Mouse (Mus musculus) stomach, postnatal 0 days (tissue): Measurements from ENCODE around the gene Chd9. TPM values are rescaled to one million over a fixed set of nuclear protein-coding genes. Genes with fewer than 3 reads are reported as not detected.

ENCODE experiments used
- ATAC-seq: fragments of 200-750 bp; cut with Nextera tagmentation; 2 replicates; pipeline ENCODE4 v1.8.0; 2017; ENCODE audit not compliant: low FRiP score, low TSS enrichment
- DNase-seq: peaks from one replicate; pipeline ENCODE4 v3.0.0-alpha.2; 2016; ENCODE audit warnings: low spot score
- H3K27ac ChIP-seq: fragments of 300-500 bp; sonication (generic); replicated peaks from 2 replicates; pipeline ENCODE4 v1.5.1; 2014; ENCODE audit warnings: mild to moderate bottlenecking, control low read depth
- H3K27me3 ChIP-seq: fragments of 300-500 bp; sonication (generic); 2 replicates; pipeline ENCODE4 v1.6.1; 2014; ENCODE audit warnings: low read length; ENCODE audit not compliant: control insufficient read depth, insufficient read depth
- H3K36me3 ChIP-seq: fragments of 300-500 bp; sonication (generic); 2 replicates; pipeline ENCODE4 v1.6.1; 2014; ENCODE audit warnings: low read length, mixed read lengths; ENCODE audit not compliant: control insufficient read depth, insufficient read depth
- H3K4me1 ChIP-seq: fragments of 300-500 bp; sonication (generic); replicated peaks from 2 replicates; pipeline ENCODE4 v1.6.1; 2014; ENCODE audit warnings: antibody characterized with exemption; ENCODE audit not compliant: control insufficient read depth, insufficient read depth
- H3K4me2 ChIP-seq: fragments of 300-500 bp; sonication (generic); replicated peaks from 2 replicates; pipeline ENCODE4 v1.6.1; 2014; ENCODE audit warnings: low read depth, mild to moderate bottlenecking, control low read depth, moderate library complexity
- H3K4me3 ChIP-seq: fragments of 300-500 bp; sonication (generic); 2 replicates; pipeline ENCODE4 v1.5.1; 2014; ENCODE audit warnings: low read depth, low read length, control low read depth
- H3K9ac ChIP-seq: fragments of 300-500 bp; sonication (generic); 2 replicates; pipeline ENCODE4 v1.6.1; 2014; ENCODE audit warnings: mild to moderate bottlenecking, low read length, control low read depth, mixed read lengths
- H3K9me3 ChIP-seq: fragments of 300-500 bp; sonication (generic); 2 replicates; pipeline ENCODE4 v1.6.1; 2016; ENCODE audit warnings: low read length; ENCODE audit not compliant: control insufficient read depth
- CTCF ChIP-seq: IDR thresholded peaks from 2 replicates; pipeline ENCODE4 v1.5.1; 2016; ENCODE audit warnings: antibody characterized with exemption, low read depth, mild to moderate bottlenecking, moderate library complexity
- EP300 ChIP-seq: optimal IDR thresholded peaks from 2 replicates; pipeline ENCODE3; 2016; ENCODE audit warnings: antibody characterized with exemption
- WGBS: fragments of 180-500 bp; shearing (Covaris S2); extraction: QIAGEN DNeasy Blood & Tissue Kit; methylation state at CpG from one replicate; pipeline ENCODE4 v1.1.7; 2014; 5-methylcytosine and 5-hydroxymethylcytosine counted together
- polyA plus RNA-seq: library from polyadenylated mRNA; unstranded; fragments of >200 nt; fragmentation: Nextera tagmentation; extraction: Ambion mirVana; gene quantifications from 2 replicates; pipeline ENCODE4 v1.2.1, GENCODE M21; 2015

Chd9 gene
- polyA plus RNA-seq, 1 experiment from 2014 or later, result 131 TPM

GRCm38 (mm10) chr8:90813602-90814320 lies 14.4 kb upstream of the Chd9 start:
- H3K4me2 ChIP-seq, result no peak overlapping the region
- H3K4me3 ChIP-seq, result no peak overlapping the region
- no peaks in the 10 kb centered on the region for H3K9me3 ChIP-seq
- ATAC-seq, result no peak
- TF ChIP-seq EP300 (no peak), CTCF (peak; percentile 51)
- no peak overlapping the region for H3K27ac ChIP-seq
- no peak overlapping the region for H3K9ac ChIP-seq
- H3K27me3 ChIP-seq, result no peaks in the 10 kb centered on the region
- DNase-seq, result no peak
- no peaks in the 10 kb centered on the region for H3K36me3 ChIP-seq
- H3K4me1 ChIP-seq, result no peaks in the 10 kb centered on the region
- WGBS, result 90% methylated on average over 10 of the region's 10 CpGs

- Histone ChIP-seq H3K27ac (no peak overlapping the region), H3K4me2 (no peak overlapping the region), H3K36me3 (no peaks in the 10 kb centered on the region), H3K9ac (no peak overlapping the region), H3K9me3 (no peaks in the 10 kb centered on the region), H3K4me1 (no peaks in the 10 kb centered on the region), H3K27me3 (no peaks in the 10 kb centered on the region), H3K4me3 (no peak overlapping the region)
- WGBS, result 72% methylated on average over 23 of the region's 23 CpGs
- no peak for DNase-seq
- TF ChIP-seq CTCF (no peak), EP300 (no peak)
- no peak for ATAC-seq
These were observed 11.9 kb upstream of the Chd9 start for GRCm38 (mm10) chr8:90816061-90816882.

DNA sequence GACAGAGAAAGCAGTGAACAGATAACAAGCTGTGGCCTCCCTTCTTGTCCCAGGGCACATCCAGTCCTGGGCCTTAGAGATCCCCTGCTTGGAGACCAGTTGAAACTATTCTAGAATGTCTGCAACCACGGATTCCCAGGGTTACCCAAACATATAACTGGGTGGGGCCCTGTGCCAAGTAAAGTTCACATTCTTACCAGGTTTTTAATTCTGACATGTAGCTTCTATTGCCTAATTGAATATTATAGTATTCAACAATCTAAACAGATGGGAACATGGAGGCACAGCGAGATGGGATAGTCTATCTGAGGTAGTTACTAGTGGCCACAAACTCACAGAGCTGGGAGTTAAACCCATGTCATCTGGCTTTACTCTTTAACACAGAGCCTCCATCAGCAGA lies 10.9 kb upstream of the Chd9 start, which contains the start of gene Gm19935:
Gene Gm19935, minus strand, starts transcription at position 101 of the 400 bp plus-strand sequence.
- Histone ChIP-seq H3K4me3 (no peak within 1 kb of the TSS), H3K4me2 (no peak within 1 kb of the TSS), H3K9me3 (no peaks in the 10 kb centered on the region), H3K4me1 (no peaks in the 10 kb centered on the region), H3K9ac (no peak within 1 kb of the TSS), H3K27ac (no peak within 1 kb of the TSS), H3K36me3 (no peaks in the 10 kb centered on the region), H3K27me3 (no peaks in the 10 kb centered on the region)
- no peak for DNase-seq
- 63% methylated on average over 2 of the region's 2 CpGs for WGBS
- ATAC-seq, result no peak
- TF ChIP-seq CTCF, result no peak
- no peak for TF ChIP-seq EP300

DNA sequence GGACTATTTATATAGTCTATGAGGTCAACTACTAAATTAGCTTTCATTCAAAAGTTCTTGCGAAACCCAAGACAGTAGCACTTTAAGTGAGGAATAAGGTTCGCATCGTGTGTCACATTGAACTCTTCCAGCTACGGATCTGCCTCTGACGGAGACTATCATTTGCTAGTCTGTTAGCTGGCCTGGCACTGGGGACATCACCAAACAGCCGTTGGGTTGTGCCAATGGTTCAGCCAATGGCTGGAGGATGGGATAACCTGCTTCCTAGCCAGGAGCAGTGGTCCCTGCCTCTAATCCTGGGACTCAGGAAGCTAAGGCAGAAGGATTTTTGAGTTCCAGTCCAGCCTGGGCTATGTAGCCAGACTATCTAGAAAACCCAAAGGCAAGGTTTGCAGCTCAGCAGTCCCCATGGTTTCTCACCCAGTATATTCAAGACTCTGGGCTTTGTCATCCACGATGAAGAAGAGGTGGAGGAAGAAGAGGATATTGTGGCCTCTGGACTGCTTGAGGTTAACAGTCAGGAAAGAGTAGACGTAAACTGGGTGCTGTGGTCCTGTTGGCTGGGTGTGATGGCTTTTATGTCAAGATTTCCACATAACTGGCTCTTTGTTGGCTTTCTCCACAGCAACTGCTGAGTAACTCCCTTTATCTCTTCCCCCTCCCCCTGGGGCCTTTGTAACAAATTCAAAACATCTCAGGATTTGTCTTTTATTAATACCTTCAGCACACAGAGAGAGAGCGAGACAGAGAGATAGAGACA lies 8.4 kb upstream of the Chd9 start:
- Histone ChIP-seq H3K9me3 (no peaks in the 10 kb centered on the region), H3K4me1 (no peaks in the 10 kb centered on the region), H3K4me3 (no peak overlapping the region), H3K36me3 (no peaks in the 10 kb centered on the region), H3K27me3 (no peaks in the 10 kb centered on the region), H3K9ac (no peak overlapping the region), H3K27ac (no peak overlapping the region), H3K4me2 (no peak overlapping the region)
- 76% methylated on average over 9 of the region's 9 CpGs for WGBS
- DNase-seq (no peak), ATAC-seq (no peak)
- TF ChIP-seq CTCF (no peak), EP300 (no peak)

GRCm38 (mm10) chr8:90820321-90820696 lies 7.8 kb upstream of the Chd9 start:
- DNase-seq (no peak), ATAC-seq (no peak)
- Histone ChIP-seq H3K9ac (no peak overlapping the region), H3K36me3 (no peaks in the 10 kb centered on the region), H3K4me1 (no peaks in the 10 kb centered on the region), H3K27me3 (no peaks in the 10 kb centered on the region), H3K9me3 (no peaks in the 10 kb centered on the region), H3K4me3 (no peak overlapping the region), H3K4me2 (no peak overlapping the region), H3K27ac (no peak overlapping the region)
- 69% methylated on average over 4 of the region's 4 CpGs for WGBS
- TF ChIP-seq CTCF (no peak), EP300 (no peak)
